Mouse (Mus musculus): ENCODE data around the gene Snrpa1. TPM values are rescaled to one million over a fixed set of nuclear protein-coding genes. Genes with fewer than 3 reads are reported as not detected.

Snrpa1 gene
- total and polyA plus RNA-seq, 3 experiments: 146 to 189 (median 189) TPM

- Histone ChIP-seq H3K27me3 (replicated peaks) (peaks cover 15% of the 10 kb centered on the region), H3K4me3 (replicated peaks in 1 of 3; ENCODE audit: low read depth in 2 of 3, low read length in 2 of 3, poor library complexity in 1 of 3) (peak overlapping the region in 1 of 3 experiments; percentile 51), H3K79me2 (replicated peaks; ENCODE audit: control insufficient read depth, extremely low read depth, insufficient read depth, poor library complexity, severe bottlenecking) (no peaks in the 10 kb centered on the region), H3K27ac (ENCODE audit: insufficient read depth, low read depth) (no peak overlapping the region), H3K36me3 (replicated peaks in 1 of 2; ENCODE audit: control insufficient read depth in 1 of 2, insufficient read depth in 1 of 2, low read length in 1 of 2) (no peaks in the 10 kb centered on the region), H3K4me2 (ENCODE audit: insufficient read depth, low read depth, poor library complexity, severe bottlenecking) (no peak overlapping the region), H3K9ac (ENCODE audit: insufficient read depth, low read depth) (no peak overlapping the region), H3K9me3 (replicated peaks; ENCODE audit: low read length) (peaks cover 2% of the 10 kb centered on the region), H3K4me1 (ENCODE audit: control insufficient read depth in 1 of 2, insufficient read depth in 2 of 2) (peaks cover 2 to 33% of the 10 kb centered on the region in 2 experiments; a peak in 3 of 4 replicates)
- in situ Hi-C loops (cut with MboI; ENCODE audit: low pct_ligation_motif_present, low pct_unique_long_range_greater_than_20kb, low sequenced_read_pairs): loop anchor here (5.0 to 10.0 kb wide), 2 partner anchors 64 to 136 kb away; no protein-coding TSS in a partner anchor
- TF ChIP-seq BHLHE40 (IDR thresholded peaks at IDR 0.05; ENCODE audit: low read depth, low read length) (no peak), USF1 (IDR thresholded peaks at IDR 0.05; ENCODE audit: low read depth, low read length) (no peak), ZNF384 (IDR thresholded peaks at IDR 0.05; ENCODE audit: low read depth, low read length) (no peak), ZKSCAN1 (IDR thresholded peaks at IDR 0.05; ENCODE audit: borderline replicate concordance, low read depth, low read length) (no peak), MAZ (IDR thresholded peaks at IDR 0.05; ENCODE audit: low read depth, low read length) (no peak), JUN (IDR thresholded peaks at IDR 0.05; ENCODE audit: insufficient read depth, low read depth, low read length) (no peak), ZMIZ1 (IDR thresholded peaks at IDR 0.05; ENCODE audit: low read depth, low read length) (no peak), EP300 (IDR thresholded peaks at IDR 0.05; ENCODE audit: low read length) (no peak), TBP (conservative IDR thresholded peaks at IDR 0.05; ENCODE audit: low read depth, low read length) (no peak), GABPA (IDR thresholded peaks at IDR 0.05; ENCODE audit: insufficient replicate concordance, low read depth, low read length) (no peak), SIN3A (IDR thresholded peaks at IDR 0.05; ENCODE audit: low read length) (no peak), MYC (IDR thresholded peaks at IDR 0.05; ENCODE audit: low read depth, low read length) (no peak), MAX (IDR thresholded peaks at IDR 0.05; ENCODE audit: low read length) (no peak), SMC3 (IDR thresholded peaks at IDR 0.05; ENCODE audit: low read depth, low read length) (no peak), TCF12 (IDR thresholded peaks at IDR 0.05; ENCODE audit: low read depth, low read length) (no peak), POLR2A (IDR thresholded peaks at IDR 0.05; ENCODE audit: low read depth, low read length) (no peak), MAFK (IDR thresholded peaks at IDR 0.05; ENCODE audit: insufficient replicate concordance, low read length) (no peak), RAD21 (IDR thresholded peaks at IDR 0.05; ENCODE audit: low read depth, low read length) (no peak), PAX5 (IDR thresholded peaks at IDR 0.05; ENCODE audit: low read length) (no peak)
- dilution Hi-C loops (cut with MboI; ENCODE audit: extremely low pct_ligation_motif_present, extremely low pct_unique_long_range_greater_than_20kb, low sequenced_read_pairs): no loop called here
- no peak for DNase-seq (ENCODE audit: extremely low read depth)
Measured at GRCm38 (mm10) chr7:66111211-66111610, 52.4 kb downstream of the Snrpa1 start.

DNA sequence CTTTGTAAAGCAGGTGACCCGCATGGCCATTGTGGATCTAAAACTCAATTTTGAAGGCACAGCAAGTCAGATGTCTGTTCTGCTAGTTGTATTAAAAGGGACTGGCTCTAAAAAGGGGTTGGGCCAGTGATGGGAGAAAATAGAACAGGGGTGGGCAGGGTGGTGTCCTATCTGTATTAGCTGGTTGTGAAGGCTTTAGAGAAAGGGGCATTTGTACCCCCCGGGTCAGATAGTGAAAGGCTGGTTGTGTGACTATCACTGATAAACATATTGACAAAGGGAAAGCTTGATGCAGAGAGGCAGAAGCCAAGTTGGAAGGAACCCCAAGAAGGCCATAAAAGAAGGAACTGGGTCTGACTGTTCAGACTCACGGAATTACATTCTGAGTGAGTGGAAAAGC, 54.8 kb downstream of the Snrpa1 start:
- DNase-seq (ENCODE audit: extremely low read depth): no peak
- no peak overlapping the region for H3K4me3 ChIP-seq (replicated peaks in 1 of 3; ENCODE audit: low read depth in 2 of 3, low read length in 2 of 3, poor library complexity in 1 of 3)
- no peak overlapping the region for H3K4me2 ChIP-seq (ENCODE audit: insufficient read depth, low read depth, poor library complexity, severe bottlenecking)

More for the DNA sequence above, 54.8 kb downstream of the Snrpa1 start:
- dilution Hi-C loops (cut with MboI; ENCODE audit: extremely low pct_ligation_motif_present, extremely low pct_unique_long_range_greater_than_20kb, low sequenced_read_pairs) (no loop called here), in situ Hi-C loops (cut with MboI; ENCODE audit: low pct_ligation_motif_present, low pct_unique_long_range_greater_than_20kb, low sequenced_read_pairs) (loop anchor here (5.0 to 10.0 kb wide), 2 partner anchors 61 to 134 kb away; no protein-coding TSS in a partner anchor)
- Histone ChIP-seq H3K79me2 (replicated peaks; ENCODE audit: control insufficient read depth, extremely low read depth, insufficient read depth, poor library complexity, severe bottlenecking) (no peaks in the 10 kb centered on the region), H3K4me1 (ENCODE audit: control insufficient read depth in 1 of 2, insufficient read depth in 2 of 2) (peaks cover 2 to 40% of the 10 kb centered on the region in 2 experiments; a peak in 3 of 4 replicates), H3K27ac (ENCODE audit: insufficient read depth, low read depth) (no peak overlapping the region), H3K9ac (ENCODE audit: insufficient read depth, low read depth) (no peak overlapping the region), H3K36me3 (replicated peaks in 1 of 2; ENCODE audit: control insufficient read depth in 1 of 2, insufficient read depth in 1 of 2, low read length in 1 of 2) (no peaks in the 10 kb centered on the region), H3K9me3 (replicated peaks; ENCODE audit: low read length) (peaks cover 2% of the 10 kb centered on the region), H3K27me3 (replicated peaks) (peaks cover 15% of the 10 kb centered on the region)
- TF ChIP-seq SMC3 (IDR thresholded peaks at IDR 0.05; ENCODE audit: low read depth, low read length) (no peak), NELFE (IDR thresholded peaks at IDR 0.05; ENCODE audit: low read depth, low read length) (no peak), ZC3H11A (IDR thresholded peaks at IDR 0.05; ENCODE audit: low read depth, low read length) (no peak), EP300 (IDR thresholded peaks at IDR 0.05; ENCODE audit: low read length) (no peak), MAFK (IDR thresholded peaks at IDR 0.05; ENCODE audit: insufficient replicate concordance, low read length) (no peak), TBP (conservative IDR thresholded peaks at IDR 0.05; ENCODE audit: low read depth, low read length) (no peak), CHD2 (IDR thresholded peaks at IDR 0.05; ENCODE audit: low read length) (no peak), POLR2AphosphoS2 (IDR thresholded peaks at IDR 0.05; ENCODE audit: low read depth, low read length) (no peak), CTCF (conservative IDR thresholded peaks at IDR 0.05 in 1 of 2, IDR thresholded peaks at IDR 0.05 in 1 of 2; ENCODE audit: low read depth in 2 of 2, low read length in 2 of 2) (no peak), CHD1 (IDR thresholded peaks at IDR 0.05; ENCODE audit: low read depth, low read length) (no peak), TCF12 (IDR thresholded peaks at IDR 0.05; ENCODE audit: low read depth, low read length) (no peak), MAZ (IDR thresholded peaks at IDR 0.05; ENCODE audit: low read depth, low read length) (no peak), MYC (IDR thresholded peaks at IDR 0.05; ENCODE audit: low read depth, low read length) (no peak), NRF1 (IDR thresholded peaks at IDR 0.05; ENCODE audit: low read depth, low read length) (no peak), PAX5 (IDR thresholded peaks at IDR 0.05; ENCODE audit: low read length) (no peak), ZNF384 (IDR thresholded peaks at IDR 0.05; ENCODE audit: low read depth, low read length) (no peak)
